Mouse (Mus musculus) activated CD4-positive, CD25-positive, alpha-beta regulatory T cell, adult 4 months (primary cell): ENCODE measurements around the gene Zbtb8b. TPM values are rescaled to one million over a fixed set of nuclear protein-coding genes. Genes with fewer than 3 reads are reported as not detected.

Source experiments
- polyA plus RNA-seq, 2 experiments: library from polyadenylated mRNA; unstranded; fragments of 100-300 nt; shearing (Covaris generic); gene quantifications; one replicate each; pipeline ENCODE4 v1.2.1; 2017

Gene Zbtb8b
- polyA plus RNA-seq, 2 experiments from 2014 or later: not detected

Other genes with a start within 250 kb of the Zbtb8b start
- gene C77080, start 179.4 kb downstream of the Zbtb8b start, polyA plus RNA-seq: under 1 TPM; 0.20 TPM
- gene Sync, start 153.2 kb downstream of the Zbtb8b start, polyA plus RNA-seq: under 1 TPM; 0.46 to 0.48 TPM
- gene Rbbp4, start 105.5 kb downstream of the Zbtb8b start, polyA plus RNA-seq: 100 to 1,000 TPM; 309 to 413 TPM
- 100 to 1,000 TPM; 117 TPM for gene Zbtb8os, start 105.2 kb downstream of the Zbtb8b start, polyA plus RNA-seq
- 1 to 10 TPM; 4.4 to 5.3 TPM for gene Zbtb8a, start 62.7 kb downstream of the Zbtb8b start, polyA plus RNA-seq
- 10 to 100 TPM; 22.7 to 24.8 TPM for gene Bsdc1, start 20.7 kb upstream of the Zbtb8b start, polyA plus RNA-seq
- not detected for gene Tssk3, start 50.2 kb upstream of the Zbtb8b start, polyA plus RNA-seq
- gene Fam229a, start 50.3 kb upstream of the Zbtb8b start, polyA plus RNA-seq: not detected
- gene Marcksl1, start 72.7 kb upstream of the Zbtb8b start, polyA plus RNA-seq: 1 to 10 TPM; 3.6 to 3.8 TPM
- gene Hdac1, start 101.9 kb upstream of the Zbtb8b start, polyA plus RNA-seq: 100 to 1,000 TPM; 225 to 283 TPM
- gene Lck, start 132.8 kb upstream of the Zbtb8b start, polyA plus RNA-seq: 1,000 to 10,000 TPM; 1,301 to 1,674 TPM
- gene Fam167b, start 137.7 kb upstream of the Zbtb8b start, polyA plus RNA-seq: 1 to 10 TPM; 1.3 to 1.6 TPM
- gene Eif3i, start 159.8 kb upstream of the Zbtb8b start, polyA plus RNA-seq: 100 to 1,000 TPM; 377 to 435 TPM
- 100 to 1,000 TPM; 296 to 341 TPM for gene Tmem234, start 159.8 kb upstream of the Zbtb8b start, polyA plus RNA-seq
- gene Dcdc2b, start 173.4 kb upstream of the Zbtb8b start, polyA plus RNA-seq: 1 to 10 TPM; 2.9 to 3.3 TPM
- 10 to 100 TPM; 48.2 to 51.8 TPM for gene Iqcc, start 178.2 kb upstream of the Zbtb8b start, polyA plus RNA-seq
- 10 to 100 TPM; 36.2 to 40.4 TPM for gene Ccdc28b, start 183.1 kb upstream of the Zbtb8b start, polyA plus RNA-seq
- 10 to 100 TPM; 21.0 to 33.3 TPM for gene Txlna, start 200.2 kb upstream of the Zbtb8b start, polyA plus RNA-seq
- 10 to 100 TPM in 1 of 2 experiments, 1 to 10 TPM in 1; 7.4 to 11.2 TPM for gene Kpna6, start 231.9 kb upstream of the Zbtb8b start, polyA plus RNA-seq